Mouse (Mus musculus) ZHBTc4 (cell line): ENCODE data around the gene Isyna1.

Source experiments
- DNase-seq: peaks from one replicate; pipeline ENCODE4 v3.0.0-alpha.2; 2011; ENCODE audit warnings: low read depth, low spot score

The Isyna1 gene

GRCm38 (mm10) chr8:70602139-70602811, 8.1 kb downstream of the Isyna1 start:
- no peak for DNase-seq

DNA sequence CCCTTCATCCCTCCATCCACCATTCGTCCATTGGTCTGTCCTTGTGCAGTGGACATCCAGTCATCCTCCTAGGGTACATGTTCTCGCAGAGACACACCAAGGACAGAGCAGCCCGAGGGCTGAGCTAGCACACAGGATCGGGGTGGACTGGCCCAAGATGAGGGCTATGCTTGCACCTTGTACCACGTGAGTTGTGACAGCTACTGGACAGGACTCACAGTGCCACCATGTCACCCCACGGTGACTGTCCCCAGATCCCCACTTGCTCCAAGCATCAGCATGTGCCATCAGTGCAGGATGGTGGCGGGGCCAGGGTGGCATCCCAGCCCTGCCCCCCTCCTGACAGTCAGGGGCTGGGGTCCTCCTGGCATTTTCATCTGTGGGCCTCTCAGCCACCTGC, 10.4 kb downstream of the Isyna1 start:
- DNase-seq: no peak

GRCm38 (mm10) chr8:70605871-70606779, 12.0 kb downstream of the Isyna1 start:
- DNase-seq: no peak

DNA sequence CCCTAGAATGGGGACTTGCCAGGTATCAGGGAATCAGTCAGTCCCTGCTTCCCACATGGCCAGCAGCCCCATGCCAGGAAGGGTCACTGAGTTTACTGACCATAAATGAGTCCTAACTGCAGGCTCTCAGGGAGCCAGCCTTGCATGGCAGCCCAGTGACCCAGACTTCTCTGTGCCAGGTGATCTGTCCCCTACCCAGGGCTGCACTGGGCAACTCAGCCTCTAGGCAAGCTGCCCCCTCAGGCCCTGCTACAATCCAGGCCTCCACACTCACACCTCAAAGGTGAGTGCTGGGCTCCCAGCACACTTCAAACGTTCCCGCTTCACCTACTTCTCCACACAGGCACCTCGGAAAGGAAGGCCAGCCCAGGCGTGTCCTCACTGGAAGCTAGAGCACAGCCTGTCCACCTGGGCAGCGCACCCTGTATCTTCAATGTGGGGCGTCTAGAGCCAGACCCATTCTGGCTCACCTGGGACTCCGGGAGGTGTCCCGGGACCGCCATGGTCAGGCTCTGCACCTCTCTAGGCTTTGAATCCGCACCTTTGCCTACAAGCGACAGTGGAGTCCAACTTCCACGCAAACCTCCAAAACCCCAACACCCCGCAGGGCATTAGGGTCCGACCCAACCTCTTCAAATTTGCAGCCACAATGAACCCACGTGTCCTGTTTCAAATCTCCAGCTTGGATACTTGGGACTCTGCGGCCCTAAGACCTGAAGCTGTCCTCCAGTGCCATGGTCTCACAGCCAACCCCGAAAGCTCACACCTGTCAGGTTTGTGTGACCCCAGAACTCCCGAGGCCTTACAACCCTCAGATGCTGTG, 12.8 kb downstream of the Isyna1 start:
- DNase-seq: no peak

DNA sequence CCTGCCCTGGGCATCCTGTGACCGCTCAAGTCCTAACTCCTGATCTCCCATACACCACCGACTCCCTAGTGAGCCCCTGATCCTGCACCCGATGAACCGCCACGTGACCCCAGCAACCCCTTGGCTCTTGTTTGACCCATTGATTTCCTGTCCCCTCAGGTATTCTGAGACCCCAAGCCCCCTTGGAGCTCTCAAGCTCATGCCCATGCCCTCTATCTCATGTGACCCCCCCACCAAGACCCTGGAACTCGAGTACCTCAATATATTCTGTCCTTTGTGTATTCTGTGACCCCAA, 13.4 kb downstream of the Isyna1 start:
- peak; percentile 44 for DNase-seq

DNA sequence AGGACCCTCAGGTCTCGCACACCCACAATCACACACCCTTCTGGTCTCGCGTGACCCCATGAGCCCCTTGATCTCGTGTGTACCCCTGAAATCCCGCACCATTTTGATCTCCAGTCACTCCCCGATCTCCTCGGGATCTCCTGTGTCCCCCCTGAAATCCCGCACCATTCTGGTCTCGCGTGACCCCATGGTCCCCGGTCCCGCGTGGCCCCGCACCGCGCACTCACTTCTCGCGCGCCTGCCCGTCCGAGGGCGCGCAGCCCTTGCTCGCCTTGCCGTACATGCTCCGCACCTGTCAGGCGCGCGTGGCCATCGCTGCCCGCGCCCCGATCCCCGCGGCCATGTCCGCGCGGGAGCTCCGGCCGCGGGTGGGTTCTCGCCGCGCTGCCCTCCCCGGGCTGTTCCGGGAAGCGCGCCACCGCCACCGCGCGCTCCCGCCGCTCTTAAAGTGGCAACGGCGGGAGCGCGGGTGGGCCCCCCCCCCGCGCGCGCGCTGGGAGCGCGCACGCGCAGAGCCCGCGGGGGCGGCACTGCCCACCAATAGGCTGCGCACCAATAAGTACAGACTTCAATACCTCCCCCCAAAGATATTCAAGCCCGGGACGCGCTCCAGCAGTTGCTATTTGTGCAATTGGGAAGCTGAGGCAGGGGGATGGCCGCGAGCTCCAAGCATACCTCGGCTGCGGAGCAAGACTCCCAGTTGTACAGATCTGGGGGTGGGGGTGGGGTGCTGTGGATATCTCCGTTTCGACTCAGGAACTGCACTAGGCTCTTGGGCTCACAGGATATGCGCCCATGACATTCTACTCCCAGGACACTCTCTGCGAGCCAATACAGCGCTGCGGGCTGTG, 13.9 kb downstream of the Isyna1 start:
- DNase-seq: peak; percentile 83

- no peak for DNase-seq
These were observed 14.7 kb downstream of the Isyna1 start, which contains the start of gene Ssbp4 for GRCm38 (mm10) chr8:70608749-70609367. Gene Ssbp4, minus strand, starts transcription at chr8:70608872.

DNA sequence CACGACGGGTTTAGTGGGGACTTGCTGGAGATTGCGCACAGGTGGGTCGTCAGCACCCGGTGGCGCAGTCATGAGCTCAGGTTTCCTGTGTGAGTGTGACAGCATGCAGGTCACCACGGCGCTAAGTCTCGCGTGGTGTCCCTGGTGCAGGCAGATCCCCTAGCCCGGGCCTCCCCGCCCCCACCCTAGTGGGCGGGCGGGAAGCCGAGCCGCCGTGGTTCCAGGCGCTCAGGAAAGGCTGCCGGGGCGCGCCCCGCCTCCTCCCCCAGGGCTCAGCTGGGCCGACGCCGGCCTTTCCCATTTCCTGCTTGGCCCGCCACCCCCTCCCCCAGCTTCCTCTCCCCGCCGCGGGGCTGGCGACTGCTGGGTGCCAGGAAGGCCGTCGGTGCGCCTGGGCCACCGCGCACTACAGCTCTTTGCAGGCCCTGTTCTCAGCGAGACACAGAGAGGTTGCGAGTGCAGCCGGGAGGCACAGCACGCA, 15.2 kb downstream of the Isyna1 start:
- peak; percentile 98 for DNase-seq

DNA sequence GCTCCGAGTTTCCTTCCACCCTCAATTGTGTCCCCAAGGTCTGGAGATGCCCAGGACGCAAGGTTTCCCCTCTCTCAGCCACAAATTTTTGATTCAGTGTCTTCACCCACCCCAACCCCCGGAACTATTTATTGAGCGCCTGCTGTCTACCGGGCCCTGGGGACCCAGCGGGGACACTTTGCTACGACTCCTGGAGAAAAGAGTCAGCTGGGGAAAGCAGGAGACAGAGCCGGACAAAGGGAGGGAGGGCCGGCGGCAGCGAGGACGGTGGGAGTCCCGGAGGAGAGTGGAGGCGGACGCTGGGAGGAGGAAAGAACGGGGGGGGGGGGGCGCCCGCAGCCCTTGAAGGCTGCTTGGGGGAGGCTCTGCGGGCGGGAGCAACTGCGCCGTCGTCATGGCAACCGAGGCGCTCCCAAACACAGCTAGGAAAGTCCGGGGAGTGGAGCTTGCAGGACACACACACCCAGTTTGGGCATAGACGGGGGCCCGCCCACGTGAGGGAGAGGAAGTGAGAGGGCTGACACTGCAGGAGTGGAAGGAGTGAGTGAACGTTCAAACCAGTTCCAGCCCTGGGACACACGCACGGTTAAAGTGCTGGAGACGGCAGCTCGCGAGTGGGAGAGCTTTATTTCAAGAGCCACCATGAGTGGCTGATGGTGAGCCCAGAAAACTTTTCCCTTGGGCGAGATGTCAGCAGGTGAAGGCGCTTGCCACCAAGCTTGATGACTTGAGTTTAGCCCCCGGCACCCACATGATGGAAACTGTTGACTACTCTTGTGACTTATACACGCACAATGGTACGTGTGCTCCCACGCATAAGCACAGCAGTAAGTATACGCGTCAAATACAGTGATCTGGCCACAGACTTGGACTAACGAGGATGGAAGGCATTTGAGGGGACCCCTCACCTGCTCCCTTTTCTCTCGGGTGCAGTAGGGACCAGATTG, 15.9 kb downstream of the Isyna1 start:
- peak; percentile 90 for DNase-seq

GRCm38 (mm10) chr8:70610796-70611771, 16.9 kb downstream of the Isyna1 start:
- peak; percentile 86 for DNase-seq

GRCm38 (mm10) chr8:70611849-70612248, 17.7 kb downstream of the Isyna1 start:
- peak; percentile 90 for DNase-seq

DNA sequence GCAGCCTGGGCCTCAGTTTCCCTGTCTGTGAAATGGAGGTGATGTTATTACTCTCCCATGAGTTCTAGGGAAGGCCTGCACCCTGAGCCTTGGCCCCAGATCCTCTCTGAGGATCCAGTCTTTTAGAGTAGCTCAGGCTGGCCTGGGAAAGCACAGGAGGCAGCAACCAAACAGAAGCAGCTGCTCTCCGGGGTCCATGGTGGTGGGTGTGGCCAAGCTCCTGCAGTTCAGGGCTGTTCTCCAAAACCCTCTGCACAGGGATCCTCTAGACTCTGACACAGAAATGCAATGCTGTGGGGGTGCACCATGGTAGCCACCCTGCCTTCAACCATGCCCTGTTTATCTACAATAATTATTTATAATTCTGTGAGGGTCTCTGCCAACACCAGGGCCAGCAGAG, 19.6 kb downstream of the Isyna1 start:
- no peak for DNase-seq

- DNase-seq: no peak
These were observed 20.3 kb downstream of the Isyna1 start for GRCm38 (mm10) chr8:70614469-70614868.

DNA sequence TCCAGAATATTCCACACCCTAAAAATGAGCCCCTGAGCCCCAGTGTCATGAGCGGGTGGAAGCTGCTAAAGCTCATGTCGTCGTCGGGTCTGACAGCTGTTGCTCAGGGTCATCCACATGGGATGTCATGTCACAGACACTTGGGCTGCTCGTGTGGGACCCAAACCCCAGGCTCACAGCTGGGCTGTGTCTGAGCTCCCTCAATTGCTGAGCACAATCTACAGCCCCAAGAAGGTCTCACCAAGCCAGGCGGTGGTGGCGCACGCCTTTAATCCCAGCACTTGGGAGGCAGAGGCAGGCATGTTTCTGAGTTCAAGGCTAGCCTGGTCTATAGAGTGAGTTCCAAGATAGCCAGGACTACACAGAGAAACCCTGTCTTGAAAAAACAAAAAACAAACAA, 21.1 kb downstream of the Isyna1 start:
- DNase-seq: no peak

DNA sequence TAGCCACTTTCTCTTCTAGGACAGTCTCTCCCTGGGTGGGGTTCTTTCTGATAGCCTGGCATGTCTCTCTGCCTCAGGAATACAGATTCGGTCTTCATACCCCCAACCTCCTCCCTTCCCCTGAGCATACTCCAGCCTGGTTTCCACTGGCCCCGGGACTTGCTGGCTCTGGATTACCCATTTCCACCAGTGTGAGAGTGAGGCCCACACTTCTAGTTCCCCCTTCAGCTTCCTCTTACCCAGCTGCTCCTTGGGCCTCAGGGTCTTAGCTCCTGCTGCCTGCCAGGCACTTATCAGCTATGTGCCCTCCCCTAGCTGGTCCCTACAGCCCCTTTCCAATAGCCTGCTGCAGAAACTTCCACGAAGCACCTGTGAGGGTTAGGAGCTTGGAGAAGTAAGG, 21.7 kb downstream of the Isyna1 start, which contains the start of gene Lrrc25:
TSS of gene Lrrc25 (plus strand) at position 262 of the 400 bp plus-strand sequence.
- no peak for DNase-seq

DNA sequence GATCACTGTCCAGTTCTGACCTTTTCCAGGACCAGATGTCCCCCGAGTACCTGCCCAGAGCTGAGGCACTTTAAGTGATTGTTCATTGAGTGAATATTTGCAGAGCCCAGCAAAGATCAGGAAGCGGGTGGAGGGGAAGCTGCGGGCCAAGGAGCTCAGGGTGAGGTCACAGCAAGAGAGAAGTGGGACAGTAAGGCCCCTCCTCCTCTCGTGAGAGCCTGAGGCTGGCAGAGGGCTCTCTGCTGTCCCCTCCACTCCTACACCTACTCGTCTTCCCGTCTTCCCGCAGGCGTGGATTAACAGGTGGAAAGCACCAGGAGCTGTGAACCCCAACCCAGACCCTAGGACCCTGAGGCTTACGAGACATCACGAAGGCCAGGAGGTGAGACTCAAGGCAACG, 22.5 kb downstream of the Isyna1 start:
- no peak for DNase-seq

DNA sequence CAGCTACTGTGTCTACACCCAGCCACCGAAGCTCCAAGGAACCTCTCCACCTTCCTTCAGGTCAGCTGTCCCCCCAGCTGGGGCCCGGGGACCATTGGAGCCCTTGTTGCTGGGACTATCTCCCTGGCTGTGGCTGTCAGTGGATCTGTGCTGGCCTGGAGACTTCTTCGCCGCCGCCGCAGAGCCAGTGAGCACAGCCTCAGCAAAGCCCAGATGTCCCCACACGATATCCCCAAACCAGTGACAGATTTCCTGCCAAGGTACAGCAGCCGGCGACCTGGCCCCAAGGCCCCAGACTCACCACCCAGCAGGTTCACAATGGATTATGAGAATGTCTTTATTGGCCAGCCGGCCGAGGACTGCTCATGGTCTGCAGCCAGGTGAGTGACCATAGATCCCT, 23.8 kb downstream of the Isyna1 start:
- DNase-seq: no peak

GRCm38 (mm10) chr8:70618888-70619334, 24.7 kb downstream of the Isyna1 start:
- DNase-seq: peak; percentile 87
